Mouse (Mus musculus) forebrain, embryonic 13.5 days (tissue): ENCODE results near the gene Crbn. TPM values are rescaled to one million over a fixed set of nuclear protein-coding genes. Genes with fewer than 3 reads are reported as not detected.

Experiments
- ATAC-seq: fragments of 200-750 bp; cut with Nextera tagmentation; 2 replicates; pipeline ENCODE4 v1.8.0; 2017
- H3K27ac ChIP-seq: fragments of 300-500 bp; sonication (generic); 2 replicates; pipeline ENCODE4 v1.5.1; 2015; ENCODE audit warnings: inconsistent platforms, mild to moderate bottlenecking, moderate library complexity
- H3K27me3 ChIP-seq: fragments of 300-500 bp; sonication (generic); 2 replicates; pipeline ENCODE4 v1.6.1; 2015; ENCODE audit warnings: mild to moderate bottlenecking, inconsistent platforms
- H3K36me3 ChIP-seq: fragments of 300-500 bp; sonication (generic); 2 replicates; pipeline ENCODE4 v1.6.1; 2015; ENCODE audit warnings: mild to moderate bottlenecking, inconsistent platforms; ENCODE audit not compliant: poor library complexity, severe bottlenecking
- H3K4me1 ChIP-seq: fragments of 300-500 bp; sonication (generic); 2 replicates; pipeline ENCODE4 v1.6.1; 2015; ENCODE audit warnings: inconsistent platforms
- H3K4me2 ChIP-seq: fragments of 300-500 bp; sonication (generic); 2 replicates; pipeline ENCODE4 v1.6.1; 2015; ENCODE audit warnings: inconsistent platforms, mild to moderate bottlenecking, moderate library complexity
- H3K4me3 ChIP-seq: fragments of 300-500 bp; sonication (generic); 2 replicates; pipeline ENCODE4 v1.5.1; 2015; ENCODE audit warnings: mild to moderate bottlenecking, inconsistent platforms
- H3K9ac ChIP-seq: fragments of 300-500 bp; sonication (generic); 2 replicates; pipeline ENCODE4 v1.6.1; 2015; ENCODE audit warnings: mild to moderate bottlenecking, inconsistent platforms
- H3K9me3 ChIP-seq: fragments of 300-500 bp; sonication (generic); replicated peaks from 2 replicates; pipeline ENCODE4 v1.6.1; 2016; ENCODE audit warnings: inconsistent platforms
- whole genome bisulfite sequencing: fragments of 180-500 bp; shearing (Covaris S2); methylation state at CpG from one replicate; pipeline ENCODE4 v1.1.7; 2015; 5-methylcytosine and 5-hydroxymethylcytosine counted together
- polyA plus RNA-seq: library from polyadenylated mRNA; unstranded; fragments of >200 nt; fragmentation: Nextera tagmentation; extraction: Ambion mirVana; gene quantifications from 2 replicates; pipeline ENCODE4 v1.2.1, GENCODE M21; 2015

Crbn gene
- 50.1 and 56.5 TPM in 2 replicates for polyA plus RNA-seq

GRCm38 (mm10) chr6:106799333-106800226 lies at the start of gene Crbn:
TSS of gene Crbn (minus strand) at chr6:106800077.
- Histone ChIP-seq H3K9me3 (no peaks in the 10 kb centered on the region), H3K9ac (peak within 1 kb of the TSS; percentile 74), H3K36me3 (peaks cover 6% of the 10 kb centered on the region), H3K27me3 (no peaks in the 10 kb centered on the region), H3K4me1 (peaks cover 13% of the 10 kb centered on the region), H3K27ac (no peak within 1 kb of the TSS), H3K4me2 (peak within 1 kb of the TSS; percentile 94), H3K4me3 (peak within 1 kb of the TSS; percentile 61)
- peak; percentile 97 for ATAC-seq
- WGBS, result 3% methylated on average over 57 of the region's 57 CpGs

- no peaks in the 10 kb centered on the region for H3K4me1 ChIP-seq
- H3K4me2 ChIP-seq, result no peak overlapping the region
- no peaks in the 10 kb centered on the region for H3K36me3 ChIP-seq
- no peak for ATAC-seq
- WGBS, result 78% methylated on average over 1 of the region's 1 CpGs
- H3K9me3 ChIP-seq, result no peaks in the 10 kb centered on the region
- no peak overlapping the region for H3K27ac ChIP-seq
- H3K27me3 ChIP-seq, result no peaks in the 10 kb centered on the region
- no peak overlapping the region for H3K9ac ChIP-seq
- H3K4me3 ChIP-seq, result no peak overlapping the region
These were observed 40.3 kb upstream of the Crbn start for GRCm38 (mm10) chr6:106840181-106840580.

- no peaks in the 10 kb centered on the region for H3K9me3 ChIP-seq
- H3K4me1 ChIP-seq, result no peaks in the 10 kb centered on the region
- no peak overlapping the region for H3K27ac ChIP-seq
- H3K9ac ChIP-seq, result no peak overlapping the region
- no peaks in the 10 kb centered on the region for H3K36me3 ChIP-seq
- no peak overlapping the region for H3K4me2 ChIP-seq
- ATAC-seq, result no peak
- H3K27me3 ChIP-seq, result no peaks in the 10 kb centered on the region
- 87% methylated on average over 3 of the region's 3 CpGs for whole genome bisulfite sequencing
- no peak overlapping the region for H3K4me3 ChIP-seq
These were observed 38.2 kb upstream of the Crbn start for GRCm38 (mm10) chr6:106838053-106838452.

GRCm38 (mm10) chr6:106835316-106835715 lies 35.4 kb upstream of the Crbn start:
- Histone ChIP-seq H3K36me3 (no peaks in the 10 kb centered on the region), H3K9ac (no peak overlapping the region), H3K4me1 (no peaks in the 10 kb centered on the region), H3K4me2 (no peak overlapping the region), H3K9me3 (no peaks in the 10 kb centered on the region), H3K4me3 (no peak overlapping the region), H3K27me3 (no peaks in the 10 kb centered on the region), H3K27ac (no peak overlapping the region)
- 67% methylated on average over 2 of the region's 2 CpGs for WGBS
- ATAC-seq, result no peak

- 61% methylated on average over 1 of the region's 1 CpGs for WGBS
- no peak overlapping the region for H3K9ac ChIP-seq
- no peaks in the 10 kb centered on the region for H3K9me3 ChIP-seq
- no peaks in the 10 kb centered on the region for H3K4me1 ChIP-seq
- no peak overlapping the region for H3K27ac ChIP-seq
- H3K27me3 ChIP-seq, result no peaks in the 10 kb centered on the region
- no peak overlapping the region for H3K4me2 ChIP-seq
- ATAC-seq, result peak; percentile 69; the same call in 1 of the 2 replicates
- no peak overlapping the region for H3K4me3 ChIP-seq
- H3K36me3 ChIP-seq, result no peaks in the 10 kb centered on the region
These were observed 22.5 kb upstream of the Crbn start for GRCm38 (mm10) chr6:106822329-106822728.

- Histone ChIP-seq H3K4me3 (no peak overlapping the region), H3K4me2 (no peak overlapping the region), H3K4me1 (no peaks in the 10 kb centered on the region), H3K27ac (no peak overlapping the region), H3K9ac (no peak overlapping the region), H3K27me3 (no peaks in the 10 kb centered on the region), H3K9me3 (no peaks in the 10 kb centered on the region), H3K36me3 (no peaks in the 10 kb centered on the region)
- no peak for ATAC-seq
These were observed 20.7 kb upstream of the Crbn start for GRCm38 (mm10) chr6:106820566-106820965.

- no peak overlapping the region for H3K4me3 ChIP-seq
- no peaks in the 10 kb centered on the region for H3K27me3 ChIP-seq
- ATAC-seq, result no peak
- no peaks in the 10 kb centered on the region for H3K4me1 ChIP-seq
- no peak overlapping the region for H3K27ac ChIP-seq
- H3K9ac ChIP-seq, result no peak overlapping the region
- no peaks in the 10 kb centered on the region for H3K9me3 ChIP-seq
- H3K4me2 ChIP-seq, result no peak overlapping the region
- H3K36me3 ChIP-seq, result no peaks in the 10 kb centered on the region
- WGBS, result 84% methylated on average over 3 of the region's 3 CpGs
These were observed 20.0 kb upstream of the Crbn start for GRCm38 (mm10) chr6:106819906-106820305.

GRCm38 (mm10) chr6:106819246-106819645 lies 19.4 kb upstream of the Crbn start:
- H3K4me3 ChIP-seq, result no peak overlapping the region
- no peak for ATAC-seq
- H3K4me2 ChIP-seq, result no peak overlapping the region
- no peaks in the 10 kb centered on the region for H3K36me3 ChIP-seq
- no peak overlapping the region for H3K9ac ChIP-seq
- H3K9me3 ChIP-seq, result no peaks in the 10 kb centered on the region
- H3K27me3 ChIP-seq, result no peaks in the 10 kb centered on the region
- H3K4me1 ChIP-seq, result no peaks in the 10 kb centered on the region
- H3K27ac ChIP-seq, result no peak overlapping the region

- H3K4me1 ChIP-seq, result no peaks in the 10 kb centered on the region
- H3K9me3 ChIP-seq, result no peaks in the 10 kb centered on the region
- H3K36me3 ChIP-seq, result no peaks in the 10 kb centered on the region
- H3K4me2 ChIP-seq, result no peak overlapping the region
- no peak overlapping the region for H3K9ac ChIP-seq
- 93% methylated on average over 3 of the region's 3 CpGs for WGBS
- H3K4me3 ChIP-seq, result no peak overlapping the region
- no peaks in the 10 kb centered on the region for H3K27me3 ChIP-seq
- ATAC-seq, result no peak
- no peak overlapping the region for H3K27ac ChIP-seq
These were observed 10.8 kb upstream of the Crbn start for GRCm38 (mm10) chr6:106810686-106811085.

GRCm38 (mm10) chr6:106809161-106809560 lies 9.3 kb upstream of the Crbn start:
- H3K4me2 ChIP-seq, result no peak overlapping the region
- no peaks in the 10 kb centered on the region for H3K9me3 ChIP-seq
- no peaks in the 10 kb centered on the region for H3K27me3 ChIP-seq
- H3K9ac ChIP-seq, result no peak overlapping the region
- ATAC-seq, result no peak
- WGBS, result 75% methylated on average over 2 of the region's 2 CpGs
- no peak overlapping the region for H3K4me3 ChIP-seq
- no peaks in the 10 kb centered on the region for H3K4me1 ChIP-seq
- no peak overlapping the region for H3K27ac ChIP-seq
- no peaks in the 10 kb centered on the region for H3K36me3 ChIP-seq

GRCm38 (mm10) chr6:106804904-106805303 lies 5.0 kb upstream of the Crbn start:
- Histone ChIP-seq H3K4me2 (no peak overlapping the region), H3K4me3 (no peak overlapping the region), H3K9ac (no peak overlapping the region), H3K27ac (no peak overlapping the region), H3K9me3 (no peaks in the 10 kb centered on the region), H3K27me3 (no peaks in the 10 kb centered on the region), H3K36me3 (no peaks in the 10 kb centered on the region), H3K4me1 (no peaks in the 10 kb centered on the region)
- peak; percentile 29; the same call in 1 of the 2 replicates for ATAC-seq
- WGBS, result 25% methylated on average over 2 of the region's 2 CpGs

GRCm38 (mm10) chr6:106800227-106800557 lies 315 bp upstream of the Crbn start:
- Histone ChIP-seq H3K4me2 (peak overlapping the region; percentile 94), H3K4me3 (peak overlapping the region; percentile 61), H3K27me3 (no peaks in the 10 kb centered on the region), H3K9ac (no peak overlapping the region), H3K27ac (no peak overlapping the region), H3K36me3 (no peaks in the 10 kb centered on the region), H3K4me1 (peaks cover 13% of the 10 kb centered on the region), H3K9me3 (no peaks in the 10 kb centered on the region)
- 60% methylated on average over 5 of the region's 5 CpGs for WGBS
- ATAC-seq, result no peak
